Mouse (Mus musculus): Measurements from ENCODE around the gene Tbc1d24. TPM values are rescaled to one million over a fixed set of nuclear protein-coding genes. Genes with fewer than 3 reads are reported as not detected.
A peak's percentile ranks its signal among the peaks of the same experiment; 100 is the strongest.

Tbc1d24 gene
- total and polyA plus RNA-seq, 3 experiments: 10.3 to 11.3 (median 11.0) TPM

GRCm38 (mm10) chr17:24204846-24205245, 516 bp downstream of the Tbc1d24 start:
- Histone ChIP-seq H3K4me3 (peak overlapping the region; percentile 59), H3K36me3 (ENCODE audit: control insufficient read depth, insufficient read depth, low read length) (no peaks in the 10 kb centered on the region), H3K27ac (peak overlapping the region; percentile 69), H3K27me3 (ENCODE audit: control insufficient read depth, insufficient read depth, low read length) (no peaks in the 10 kb centered on the region), H3K79me2 (replicated peaks; ENCODE audit: control insufficient read depth, insufficient read depth, low read length) (no peaks in the 10 kb centered on the region), H3K9ac (ENCODE audit: low read depth, low read length) (peak overlapping the region; percentile 88), H3K4me1 (ENCODE audit: control insufficient read depth, insufficient read depth, low read length) (peaks cover 18% of the 10 kb centered on the region)
- 4% methylated on average over 7 of the region's 7 CpGs for WGBS
- no peak for DNase-seq
- TF ChIP-seq EP300 (IDR thresholded peaks at IDR 0.05; ENCODE audit: insufficient read depth, low read depth, low read length) (no peak), CTCF (IDR thresholded peaks at IDR 0.05) (no peak), POLR2A (IDR thresholded peaks at IDR 0.05; ENCODE audit: insufficient read depth, low read depth, low read length) (no peak)
- intact Hi-C loops (cut with DNase I): loop anchor here (2.0 kb wide), 1 partner anchor 46 kb away; the partner anchor contains the start of gene Ccnf

- WGBS: 48% methylated on average over 3 of the region's 3 CpGs
- TF ChIP-seq EP300 (IDR thresholded peaks at IDR 0.05; ENCODE audit: insufficient read depth, low read depth, low read length) (no peak), POLR2A (IDR thresholded peaks at IDR 0.05; ENCODE audit: insufficient read depth, low read depth, low read length) (no peak), CTCF (IDR thresholded peaks at IDR 0.05) (no peak)
- intact Hi-C loops (cut with DNase I): loop anchor here (2.0 kb wide), 1 partner anchor 47 kb away; the partner anchor contains the start of gene Ccnf
- Histone ChIP-seq H3K27ac (no peak overlapping the region), H3K79me2 (replicated peaks; ENCODE audit: control insufficient read depth, insufficient read depth, low read length) (no peaks in the 10 kb centered on the region), H3K4me1 (ENCODE audit: control insufficient read depth, insufficient read depth, low read length) (peaks cover 19% of the 10 kb centered on the region), H3K4me3 (no peak overlapping the region), H3K9ac (ENCODE audit: low read depth, low read length) (no peak overlapping the region), H3K36me3 (ENCODE audit: control insufficient read depth, insufficient read depth, low read length) (no peaks in the 10 kb centered on the region), H3K27me3 (ENCODE audit: control insufficient read depth, insufficient read depth, low read length) (no peaks in the 10 kb centered on the region)
- DNase-seq: no peak
Observed at GRCm38 (mm10) chr17:24203611-24204534, 1.5 kb downstream of the Tbc1d24 start.

GRCm38 (mm10) chr17:24203068-24203467, 2.3 kb downstream of the Tbc1d24 start:
- WGBS: 57% methylated on average over 4 of the region's 4 CpGs
- Histone ChIP-seq H3K4me1 (ENCODE audit: control insufficient read depth, insufficient read depth, low read length) (peaks cover 12% of the 10 kb centered on the region), H3K9ac (ENCODE audit: low read depth, low read length) (no peak overlapping the region), H3K36me3 (ENCODE audit: control insufficient read depth, insufficient read depth, low read length) (no peaks in the 10 kb centered on the region), H3K27me3 (ENCODE audit: control insufficient read depth, insufficient read depth, low read length) (no peaks in the 10 kb centered on the region), H3K79me2 (replicated peaks; ENCODE audit: control insufficient read depth, insufficient read depth, low read length) (no peaks in the 10 kb centered on the region), H3K4me3 (no peak overlapping the region), H3K27ac (no peak overlapping the region)
- TF ChIP-seq CTCF (IDR thresholded peaks at IDR 0.05): no peak
- no peak for TF ChIP-seq POLR2A (IDR thresholded peaks at IDR 0.05; ENCODE audit: insufficient read depth, low read depth, low read length)
- TF ChIP-seq EP300 (IDR thresholded peaks at IDR 0.05; ENCODE audit: insufficient read depth, low read depth, low read length): no peak
- no peak for DNase-seq
- intact Hi-C loops (cut with DNase I): no loop called here

GRCm38 (mm10) chr17:24201092-24201491, 4.3 kb downstream of the Tbc1d24 start:
- Histone ChIP-seq H3K27ac (no peak overlapping the region), H3K4me1 (ENCODE audit: control insufficient read depth, insufficient read depth, low read length) (peaks cover 11% of the 10 kb centered on the region), H3K36me3 (ENCODE audit: control insufficient read depth, insufficient read depth, low read length) (no peaks in the 10 kb centered on the region), H3K27me3 (ENCODE audit: control insufficient read depth, insufficient read depth, low read length) (no peaks in the 10 kb centered on the region), H3K9ac (ENCODE audit: low read depth, low read length) (no peak overlapping the region), H3K79me2 (replicated peaks; ENCODE audit: control insufficient read depth, insufficient read depth, low read length) (no peaks in the 10 kb centered on the region), H3K4me3 (no peak overlapping the region)
- TF ChIP-seq POLR2A (IDR thresholded peaks at IDR 0.05; ENCODE audit: insufficient read depth, low read depth, low read length): no peak
- no peak for TF ChIP-seq CTCF (IDR thresholded peaks at IDR 0.05)
- no peak for TF ChIP-seq EP300 (IDR thresholded peaks at IDR 0.05; ENCODE audit: insufficient read depth, low read depth, low read length)
- intact Hi-C loops (cut with DNase I): no loop called here
- WGBS: 77% methylated on average over 4 of the region's 4 CpGs
- no peak for DNase-seq

GRCm38 (mm10) chr17:24199741-24200140, 5.6 kb downstream of the Tbc1d24 start:
- H3K4me1 ChIP-seq (ENCODE audit: control insufficient read depth, insufficient read depth, low read length): peaks cover 4% of the 10 kb centered on the region
- TF ChIP-seq POLR2A (IDR thresholded peaks at IDR 0.05; ENCODE audit: insufficient read depth, low read depth, low read length): no peak
- TF ChIP-seq EP300 (IDR thresholded peaks at IDR 0.05; ENCODE audit: insufficient read depth, low read depth, low read length): no peak
- TF ChIP-seq CTCF (IDR thresholded peaks at IDR 0.05): no peak
- intact Hi-C loops (cut with DNase I): no loop called here

GRCm38 (mm10) chr17:24199252-24199651, 6.1 kb downstream of the Tbc1d24 start:
- 88% methylated on average over 4 of the region's 4 CpGs for WGBS
- H3K27ac ChIP-seq: no peak overlapping the region
- no peak for TF ChIP-seq POLR2A (IDR thresholded peaks at IDR 0.05; ENCODE audit: insufficient read depth, low read depth, low read length)
- TF ChIP-seq EP300 (IDR thresholded peaks at IDR 0.05; ENCODE audit: insufficient read depth, low read depth, low read length): no peak
- no peak for TF ChIP-seq CTCF (IDR thresholded peaks at IDR 0.05)
- no peak for DNase-seq
- peaks cover 1% of the 10 kb centered on the region; the same call in 1 of the 2 replicates for H3K4me1 ChIP-seq (ENCODE audit: control insufficient read depth, insufficient read depth, low read length)
- H3K4me3 ChIP-seq: no peak overlapping the region
- H3K9ac ChIP-seq (ENCODE audit: low read depth, low read length): no peak overlapping the region
- intact Hi-C loops (cut with DNase I): no loop called here
- H3K36me3 ChIP-seq (ENCODE audit: control insufficient read depth, insufficient read depth, low read length): no peaks in the 10 kb centered on the region
- H3K27me3 ChIP-seq (ENCODE audit: control insufficient read depth, insufficient read depth, low read length): no peaks in the 10 kb centered on the region
- H3K79me2 ChIP-seq (replicated peaks; ENCODE audit: control insufficient read depth, insufficient read depth, low read length): no peaks in the 10 kb centered on the region

More at GRCm38 (mm10) chr17:24199741-24200140, 5.6 kb downstream of the Tbc1d24 start:
- no peaks in the 10 kb centered on the region for H3K36me3 ChIP-seq (ENCODE audit: control insufficient read depth, insufficient read depth, low read length)
- DNase-seq: peak in 1 of 2 experiments; percentile 34
- 44% methylated on average over 4 of the region's 4 CpGs for WGBS
- no peak overlapping the region for H3K4me3 ChIP-seq
- no peaks in the 10 kb centered on the region for H3K27me3 ChIP-seq (ENCODE audit: control insufficient read depth, insufficient read depth, low read length)
- H3K27ac ChIP-seq: no peak overlapping the region
- H3K79me2 ChIP-seq (replicated peaks; ENCODE audit: control insufficient read depth, insufficient read depth, low read length): no peaks in the 10 kb centered on the region
- H3K9ac ChIP-seq (ENCODE audit: low read depth, low read length): no peak overlapping the region

Measured in heart, adult 2 months (tissue).